1 mouse cellular context compared by ENCODE assay signal in genomic region chr10:128232420-128232985, GRCm38 (mm10).
A peak's percentile ranks its signal among the peaks of the same experiment; 100 is the strongest.
TF ChIP-seq lines count a peak whose summit lies in the region.

No protein-coding gene starts in this region.

TF ChIP-seq in MEL, 35 proteins besides CTCF, POLR2A, EP300 and RAD21 (continued from another document):
- TF ChIP-seq USF2 (IDR thresholded peaks at IDR 0.05; ENCODE audit: borderline replicate concordance in 1 of 2, insufficient read depth in 1 of 2, low read depth in 1 of 2, low read length in 2 of 2) (no peak), MYB (IDR thresholded peaks at IDR 0.05; ENCODE audit: low read depth, low read length) (no peak), HCFC1 (IDR thresholded peaks at IDR 0.05; ENCODE audit: low read depth, low read length) (0 out of 2 replicates have a peak, but pooled peaks have one; percentile 8)
